Mouse (Mus musculus) ES-E14 (cell line): ENCODE measurements around the gene Exoc4. TPM values are rescaled to one million over a fixed set of nuclear protein-coding genes. Genes with fewer than 3 reads are reported as not detected.

ENCODE experiments used
- DNase-seq: peaks from one replicate; pipeline ENCODE4 v3.0.0-alpha.2; 2013; ENCODE audit warnings: low read depth, low spot score
- H3K27ac ChIP-seq: 2 replicates; pipeline ENCODE4 v1.5.1; 2012; ENCODE audit warnings: low read depth, mild to moderate bottlenecking, low read length, moderate library complexity, mixed read lengths; ENCODE audit not compliant: poor library complexity, insufficient read depth, severe bottlenecking
- H3K36me3 ChIP-seq: 2 replicates; pipeline ENCODE4 v1.6.1; 2012; ENCODE audit warnings: mild to moderate bottlenecking, low read length, moderate library complexity, mixed read lengths; ENCODE audit not compliant: control insufficient read depth, poor library complexity, insufficient read depth, severe bottlenecking
- H3K4me1 ChIP-seq, 2 experiments: fragments of 150-350 bp in 1 of 2; sonication (generic) in 1 of 2; 2 replicates each; pipeline ENCODE4 v1.6.1; 2012; ENCODE audit warnings: low read length in 2 of 2, mild to moderate bottlenecking in 1 of 2, mixed read lengths in 1 of 2; ENCODE audit not compliant: control insufficient read depth in 2 of 2, insufficient read depth in 2 of 2, poor library complexity in 1 of 2
- H3K4me3 ChIP-seq, 2 experiments: fragments of 150-350 bp in 1 of 2; sonication (generic) in 1 of 2; 2 replicates each; pipeline ENCODE4 v1.5.1; 2012; ENCODE audit warnings: low read length in 2 of 2, low read depth in 1 of 2, mild to moderate bottlenecking in 1 of 2, mixed read lengths in 1 of 2; ENCODE audit not compliant: insufficient read depth in 1 of 2, poor library complexity in 1 of 2, severe bottlenecking in 1 of 2
- H3K9ac ChIP-seq: 2 replicates; pipeline ENCODE4 v1.6.1; 2012; ENCODE audit warnings: low read depth, mild to moderate bottlenecking, low read length, mixed read lengths; ENCODE audit not compliant: poor library complexity, insufficient read depth, severe bottlenecking
- H3K9me3 ChIP-seq: fragments of 150-350 bp; sonication (generic); 2 replicates; pipeline ENCODE4 v1.6.1; 2012; ENCODE audit warnings: low read depth, mild to moderate bottlenecking, low read length; ENCODE audit not compliant: control insufficient read depth, insufficient read depth
- CHD2 ChIP-seq: IDR thresholded peaks from 2 replicates; pipeline ENCODE4 v1.6.1; 2014; ENCODE audit warnings: mild to moderate bottlenecking, low read depth, low read length, inconsistent platforms
- HCFC1 ChIP-seq: IDR thresholded peaks from 2 replicates; pipeline ENCODE4 v1.6.1; 2012; ENCODE audit warnings: low read length, inconsistent platforms, borderline replicate concordance; ENCODE audit not compliant: insufficient read depth
- MAFK ChIP-seq: IDR thresholded peaks from 2 replicates; pipeline ENCODE4 v1.6.1; 2014; ENCODE audit warnings: mild to moderate bottlenecking, low read depth, low read length, inconsistent platforms; ENCODE audit not compliant: insufficient read depth
- ZC3H11A ChIP-seq: IDR thresholded peaks from 2 replicates; pipeline ENCODE4 v1.6.1; 2012; ENCODE audit warnings: low read depth, mild to moderate bottlenecking, inconsistent platforms, low read length, borderline replicate concordance
- ZNF384 ChIP-seq: IDR thresholded peaks from 2 replicates; pipeline ENCODE4 v1.6.1; 2012; ENCODE audit warnings: low read depth, low read length, inconsistent platforms
- in situ Hi-C, 2 experiments: fragments of 600-800 bp; cut with MboI; formaldehyde crosslinking; loops; one replicate each; pipeline ENCODE4 v1.15.1; 2025; ENCODE audit warnings: low sequenced_read_pairs in 2 of 2, inconsistent platforms in 1 of 2; ENCODE audit not compliant: unreplicated experiment in 2 of 2
- total RNA-seq: library from RNA; depleted of rRNA; stranded (reverse); fragments of 300-350 nt; gene quantifications from 2 replicates; pipeline ENCODE4 v1.2.3, GENCODE M21; 2012

The Exoc4 gene
- total RNA-seq, 1 experiment: 99.3 TPM

DNA sequence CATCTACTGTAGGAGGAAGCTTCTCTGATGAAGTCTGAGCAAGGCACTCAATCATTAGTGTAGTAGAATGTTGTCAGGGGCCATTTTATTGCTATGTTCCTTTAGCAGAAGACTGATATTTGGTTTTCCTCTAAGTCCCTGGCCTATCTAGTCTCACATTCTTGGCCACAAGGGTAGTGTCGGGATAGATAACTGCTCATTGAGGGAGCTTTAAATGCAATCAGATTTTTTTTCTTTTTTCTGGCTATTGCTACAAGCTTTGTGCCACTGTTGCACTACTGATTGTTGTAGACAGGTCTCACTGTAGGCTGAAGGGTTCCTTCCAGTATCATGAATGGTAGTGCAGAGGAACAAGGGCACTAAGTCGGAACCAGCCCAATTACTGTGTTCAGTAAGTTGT lies 227.2 kb downstream of the Exoc4 start:
- H3K9me3 ChIP-seq: no peaks in the 10 kb centered on the region
- H3K27ac ChIP-seq: no peak overlapping the region
- in situ Hi-C loops: no loop called here
- no peaks in the 10 kb centered on the region for H3K4me1 ChIP-seq
- no peak overlapping the region for H3K4me3 ChIP-seq
- no peaks in the 10 kb centered on the region for H3K36me3 ChIP-seq
- no peak overlapping the region for H3K9ac ChIP-seq
- no peak for TF ChIP-seq MAFK
- no peak for TF ChIP-seq HCFC1
- no peak for TF ChIP-seq CHD2
- no peak for TF ChIP-seq ZC3H11A
- no peak for TF ChIP-seq ZNF384
- no peak for DNase-seq

DNA sequence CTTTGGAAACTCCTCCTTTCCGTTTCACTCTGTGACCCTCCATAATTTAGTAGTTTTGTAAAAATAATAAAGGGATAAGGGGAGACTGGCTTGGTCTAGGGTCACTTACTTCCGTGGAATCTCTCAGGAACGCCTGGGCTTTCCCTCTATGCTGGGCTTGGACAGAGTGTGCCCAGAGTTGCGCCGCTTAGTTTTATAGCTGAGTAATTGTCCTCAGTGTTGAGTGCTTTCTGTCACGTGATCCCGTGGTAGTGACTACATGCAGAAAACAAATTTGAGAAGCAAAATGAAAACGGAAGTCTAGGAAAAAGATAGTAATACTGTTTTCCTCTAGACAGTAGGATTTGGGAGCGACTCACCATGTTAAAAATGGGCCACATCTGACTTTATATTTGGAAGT lies 235.7 kb downstream of the Exoc4 start:
- H3K4me3 ChIP-seq: no peak overlapping the region
- DNase-seq: no peak

DNA sequence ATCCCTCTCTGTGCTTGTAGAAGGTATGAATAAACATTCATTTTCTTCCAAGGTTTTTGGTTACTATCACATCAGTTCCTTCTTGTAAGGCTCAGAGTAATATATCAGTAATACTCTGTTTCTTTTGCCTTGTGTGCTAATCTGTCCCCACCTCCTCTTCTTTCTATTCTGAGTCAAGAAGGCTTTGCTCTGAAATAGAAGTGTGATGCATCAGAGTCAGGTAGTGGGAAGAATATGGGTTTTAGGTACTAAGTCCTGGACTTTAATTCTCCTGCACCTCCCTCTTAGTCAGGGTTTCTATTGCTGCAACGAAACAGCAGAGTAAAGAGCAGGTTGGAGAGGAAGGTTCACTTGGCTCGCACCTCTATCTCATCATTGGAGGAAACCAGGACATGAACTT lies 240.9 kb downstream of the Exoc4 start:
- Histone ChIP-seq H3K9ac (no peak overlapping the region), H3K4me1 (no peaks in the 10 kb centered on the region), H3K27ac (no peak overlapping the region), H3K36me3 (no peaks in the 10 kb centered on the region), H3K4me3 (no peak overlapping the region), H3K9me3 (no peaks in the 10 kb centered on the region)
- DNase-seq: no peak
- TF ChIP-seq ZNF384: no peak
- no peak for TF ChIP-seq CHD2
- no peak for TF ChIP-seq HCFC1
- TF ChIP-seq MAFK: no peak
- in situ Hi-C loops: no loop called here

More for the DNA sequence above, 235.7 kb downstream of the Exoc4 start:
- Histone ChIP-seq H3K36me3 (no peaks in the 10 kb centered on the region), H3K4me1 (no peaks in the 10 kb centered on the region), H3K9me3 (no peaks in the 10 kb centered on the region), H3K9ac (no peak overlapping the region), H3K27ac (no peak overlapping the region)
- TF ChIP-seq ZNF384 (no peak), CHD2 (no peak), ZC3H11A (no peak), MAFK (no peak), HCFC1 (no peak)
- in situ Hi-C loops: no loop called here

DNA sequence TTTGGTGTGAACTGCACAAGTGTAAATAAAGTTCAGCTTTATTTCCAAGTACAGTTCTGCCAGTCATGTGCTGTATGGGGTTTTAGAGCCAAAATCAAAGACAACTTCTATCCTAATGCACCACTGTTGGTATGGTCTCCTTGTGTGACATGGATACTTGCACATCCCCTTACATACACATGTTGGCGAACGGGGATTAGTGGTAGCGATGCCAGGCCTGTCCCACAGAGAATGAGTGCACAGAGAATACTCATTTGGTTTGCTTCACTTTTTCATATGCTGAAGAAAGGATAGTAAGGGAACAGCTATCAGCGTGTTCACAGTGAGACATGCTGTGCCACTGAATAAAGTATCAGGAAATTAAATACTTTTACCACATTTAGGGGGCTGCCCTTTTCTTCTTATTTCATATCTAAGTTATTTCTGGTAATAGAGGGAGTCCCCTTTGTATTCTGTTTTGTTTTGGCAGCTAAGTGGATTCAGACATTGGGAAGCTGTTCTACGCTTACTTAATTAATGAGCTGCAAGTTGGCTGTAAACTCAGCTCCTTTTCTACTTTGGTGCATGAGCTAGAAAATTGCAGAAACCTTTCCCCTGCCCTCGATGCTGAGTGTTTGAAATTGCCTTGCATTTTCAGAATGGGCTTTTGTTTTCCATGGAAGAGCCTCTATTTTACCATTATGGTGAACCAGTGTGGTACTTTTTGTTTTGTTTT lies 247.4 kb downstream of the Exoc4 start:
- 0 out of 2 replicates have a peak, but pooled peaks cover 2% of the 10 kb centered on the region for H3K36me3 ChIP-seq
- no peak overlapping the region for H3K4me3 ChIP-seq
- H3K4me1 ChIP-seq: no peaks in the 10 kb centered on the region
- no peak overlapping the region for H3K27ac ChIP-seq
- H3K9ac ChIP-seq: no peak overlapping the region
- H3K9me3 ChIP-seq: no peaks in the 10 kb centered on the region
- DNase-seq: no peak
- in situ Hi-C loops: no loop called here
- TF ChIP-seq CHD2: no peak
- no peak for TF ChIP-seq MAFK
- TF ChIP-seq ZC3H11A: no peak
- TF ChIP-seq HCFC1: no peak
- no peak for TF ChIP-seq ZNF384

DNA sequence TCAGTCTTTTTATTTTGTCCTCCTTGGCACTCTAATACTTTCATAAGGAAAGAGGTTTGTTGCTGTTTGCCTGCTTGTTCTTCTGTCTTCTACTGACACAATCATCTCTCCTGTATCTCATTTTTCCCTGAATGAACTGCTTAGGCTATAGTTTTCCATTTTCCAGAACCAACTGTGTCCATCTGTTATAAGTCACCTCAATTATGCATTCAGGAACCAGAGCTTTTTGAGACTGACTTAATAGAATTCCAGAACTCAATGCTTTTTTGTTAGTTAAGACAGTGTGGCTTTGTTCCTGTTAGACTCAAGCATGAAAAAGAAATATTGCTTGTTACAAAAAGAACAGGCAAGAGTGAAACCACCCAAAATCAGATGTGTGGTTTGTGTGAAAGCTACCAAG lies 248.5 kb downstream of the Exoc4 start:
- DNase-seq: no peak
- no peak overlapping the region for H3K27ac ChIP-seq
- no peak overlapping the region for H3K9ac ChIP-seq
- H3K36me3 ChIP-seq: 0 out of 2 replicates have a peak, but pooled peaks cover 2% of the 10 kb centered on the region
- in situ Hi-C loops: no loop called here
- no peak for TF ChIP-seq HCFC1
- TF ChIP-seq CHD2: no peak
- no peak for TF ChIP-seq ZC3H11A
- no peak for TF ChIP-seq MAFK
- TF ChIP-seq ZNF384: no peak
- no peaks in the 10 kb centered on the region for H3K4me1 ChIP-seq
- H3K9me3 ChIP-seq: no peaks in the 10 kb centered on the region
- H3K4me3 ChIP-seq: no peak overlapping the region
